Mouse (Mus musculus) limb, embryonic 13.5 days (tissue): ENCODE measurements around the gene Atg5. TPM values are rescaled to one million over a fixed set of nuclear protein-coding genes. Genes with fewer than 3 reads are reported as not detected.

Experiments used
- ATAC-seq: fragments of 200-750 bp; cut with Nextera tagmentation; 2 replicates; pipeline ENCODE4 v1.8.0; 2017; ENCODE audit warnings: low read depth, moderate number of reproducible peaks, moderate TSS enrichment; ENCODE audit not compliant: low FRiP score
- H3K27ac ChIP-seq: fragments of 300-500 bp; sonication (generic); 2 replicates; pipeline ENCODE4 v1.5.1; 2015; ENCODE audit warnings: inconsistent platforms, mild to moderate bottlenecking, moderate library complexity
- H3K27me3 ChIP-seq: fragments of 300-500 bp; sonication (generic); 2 replicates; pipeline ENCODE4 v1.6.1; 2015; ENCODE audit warnings: mild to moderate bottlenecking, inconsistent platforms
- H3K36me3 ChIP-seq: fragments of 300-500 bp; sonication (generic); 2 replicates; pipeline ENCODE4 v1.6.1; 2015; ENCODE audit warnings: inconsistent platforms, mild to moderate bottlenecking, moderate library complexity
- H3K4me1 ChIP-seq: fragments of 300-500 bp; sonication (generic); 2 replicates; pipeline ENCODE4 v1.6.1; 2015; ENCODE audit warnings: inconsistent platforms
- H3K4me2 ChIP-seq: fragments of 300-500 bp; sonication (generic); replicated peaks from 2 replicates; pipeline ENCODE4 v1.6.1; 2015; ENCODE audit warnings: inconsistent platforms, mild to moderate bottlenecking, moderate library complexity
- H3K4me3 ChIP-seq: fragments of 300-500 bp; sonication (generic); 2 replicates; pipeline ENCODE4 v1.5.1; 2015; ENCODE audit warnings: moderate library complexity, mild to moderate bottlenecking, inconsistent platforms
- H3K9ac ChIP-seq: fragments of 300-500 bp; sonication (generic); 2 replicates; pipeline ENCODE4 v1.6.1; 2015; ENCODE audit warnings: mild to moderate bottlenecking, inconsistent platforms
- H3K9me3 ChIP-seq: fragments of 300-500 bp; sonication (generic); 2 replicates; pipeline ENCODE4 v1.6.1; 2016; ENCODE audit warnings: inconsistent platforms
- WGBS: fragments of 180-500 bp; shearing (Covaris S2); methylation state at CpG from one replicate; pipeline ENCODE4 v1.1.7; 2015; 5-methylcytosine and 5-hydroxymethylcytosine counted together
- polyA plus RNA-seq: library from polyadenylated mRNA; unstranded; fragments of >200 nt; fragmentation: Nextera tagmentation; extraction: Ambion mirVana; gene quantifications from 2 replicates; pipeline ENCODE4 v1.2.1, GENCODE M21; 2015

Atg5 gene
- polyA plus RNA-seq, 1 experiment from 2014 or later = 54.2 TPM

DNA sequence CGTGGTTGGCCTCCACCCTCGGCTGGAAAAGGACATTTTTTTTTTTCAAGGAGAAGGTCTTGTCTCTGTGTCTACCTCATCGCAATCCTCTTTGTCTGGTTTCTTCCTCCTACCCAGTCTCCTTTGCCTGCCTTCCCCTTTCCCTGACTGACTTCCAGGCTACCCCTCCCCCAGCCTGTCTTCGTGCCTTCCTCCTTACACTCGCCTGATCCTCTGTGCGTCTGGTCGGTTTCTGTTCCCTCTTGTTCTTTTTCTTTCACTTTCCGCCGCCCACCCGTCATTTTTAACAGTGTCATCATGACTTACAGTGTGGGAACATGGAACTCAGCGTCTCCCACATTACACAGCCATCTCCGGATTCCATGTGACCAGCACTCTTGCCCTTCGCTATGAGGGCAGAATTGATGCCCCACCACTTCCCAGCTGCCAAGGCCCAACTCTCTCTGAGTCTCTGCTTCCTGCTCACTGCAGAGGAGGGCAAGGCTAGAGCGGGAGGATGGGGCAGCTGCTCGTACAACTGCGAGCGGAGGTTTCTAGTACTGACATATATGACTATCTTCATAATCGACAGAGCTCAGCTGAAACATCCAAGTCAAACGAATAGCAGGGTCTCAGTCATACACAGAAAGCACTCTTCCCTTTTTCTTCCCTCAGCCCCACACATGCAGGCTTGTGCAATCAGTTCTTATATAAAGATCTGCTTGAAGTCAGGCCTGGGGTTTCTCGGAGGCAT lies 112.5 kb downstream of the Atg5 start:
- Histone ChIP-seq H3K9me3 (no peaks in the 10 kb centered on the region), H3K27ac (peak overlapping the region; percentile 48; the same call in 1 of the 2 replicates), H3K9ac (no peak overlapping the region), H3K4me3 (no peak overlapping the region), H3K36me3 (no peaks in the 10 kb centered on the region), H3K4me1 (peaks cover 31% of the 10 kb centered on the region), H3K4me2 (peak overlapping the region; percentile 32), H3K27me3 (no peaks in the 10 kb centered on the region)
- ATAC-seq = no peak; the same call in 1 of the 2 replicates
- 40% methylated on average over 20 of the region's 20 CpGs for WGBS

DNA sequence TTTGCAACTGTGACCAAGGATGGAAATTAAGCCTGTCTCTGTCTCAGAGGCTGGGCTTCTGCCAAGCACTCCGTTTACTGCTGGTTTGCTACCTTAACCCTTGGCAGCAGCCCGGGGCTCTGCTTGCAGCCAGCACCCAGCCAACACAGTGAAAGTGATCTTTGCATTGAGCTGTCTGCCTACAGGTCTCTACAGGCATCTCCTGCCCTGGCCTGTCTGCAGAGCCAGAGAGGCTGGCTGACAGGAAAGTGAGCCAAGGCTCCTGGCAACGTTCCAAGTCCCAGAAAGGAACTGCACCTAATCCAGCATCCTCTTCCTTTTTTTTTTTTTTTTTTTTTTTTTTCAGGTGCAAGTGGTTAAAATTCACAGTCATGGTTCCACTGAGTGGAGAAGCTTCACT lies 113.2 kb downstream of the Atg5 start:
- WGBS = 6% methylated on average over 3 of the region's 3 CpGs
- H3K9me3 ChIP-seq = no peaks in the 10 kb centered on the region
- no peak overlapping the region for H3K4me3 ChIP-seq
- H3K36me3 ChIP-seq = no peaks in the 10 kb centered on the region
- H3K4me1 ChIP-seq = peaks cover 31% of the 10 kb centered on the region
- no peak overlapping the region for H3K9ac ChIP-seq
- no peaks in the 10 kb centered on the region for H3K27me3 ChIP-seq
- peak overlapping the region; percentile 2; the same call in 1 of the 2 replicates for H3K4me2 ChIP-seq
- ATAC-seq = peak; percentile 74
- peak overlapping the region; percentile 48; the same call in 1 of the 2 replicates for H3K27ac ChIP-seq

DNA sequence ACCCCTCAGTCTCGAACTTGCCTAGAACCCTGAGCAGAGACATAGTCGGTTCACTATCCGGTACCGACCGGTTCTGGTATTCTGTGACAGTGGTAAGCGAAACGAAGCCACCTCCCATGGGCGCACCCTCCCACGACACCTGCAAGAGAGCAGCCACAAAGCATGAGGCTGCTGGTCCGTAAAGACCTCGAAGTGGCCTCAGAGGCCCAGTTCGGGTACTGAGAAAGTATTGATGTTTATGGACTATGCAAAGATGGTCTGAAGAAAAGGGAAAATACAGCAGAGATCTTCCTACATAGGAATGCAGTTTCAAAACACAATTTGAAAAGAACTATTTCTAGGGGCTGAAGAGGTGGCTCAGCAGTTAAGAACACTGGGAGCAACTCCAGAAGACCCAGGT lies 113.8 kb downstream of the Atg5 start:
- H3K9me3 ChIP-seq = no peaks in the 10 kb centered on the region
- WGBS = 86% methylated on average over 12 of the region's 12 CpGs
- H3K9ac ChIP-seq = no peak overlapping the region
- ATAC-seq = no peak
- no peak overlapping the region for H3K27ac ChIP-seq
- H3K4me2 ChIP-seq = no peak overlapping the region
- peaks cover 31% of the 10 kb centered on the region for H3K4me1 ChIP-seq
- no peaks in the 10 kb centered on the region for H3K27me3 ChIP-seq
- no peaks in the 10 kb centered on the region for H3K36me3 ChIP-seq
- H3K4me3 ChIP-seq = no peak overlapping the region

DNA sequence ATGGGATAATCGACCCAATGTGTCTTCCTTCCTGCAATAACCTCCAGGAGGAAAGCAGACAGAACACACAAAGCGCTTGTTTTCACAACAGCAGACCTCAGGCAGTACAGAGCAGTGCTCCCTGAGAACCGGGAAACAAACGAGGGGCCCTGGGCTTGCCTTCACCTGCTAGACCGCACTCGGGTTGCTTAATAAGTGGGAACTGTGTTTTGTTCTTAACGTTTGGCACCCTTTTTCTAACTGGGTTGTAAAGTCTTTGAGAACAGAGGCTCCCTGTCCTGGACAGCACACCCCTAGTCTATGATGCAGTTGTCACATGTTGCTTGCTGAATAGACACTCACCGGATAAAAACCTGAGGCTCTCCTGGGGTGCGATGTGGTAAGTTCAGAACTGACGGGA lies 115.1 kb downstream of the Atg5 start:
- H3K9ac ChIP-seq = no peak overlapping the region
- no peaks in the 10 kb centered on the region for H3K36me3 ChIP-seq
- H3K27ac ChIP-seq = no peak overlapping the region
- H3K27me3 ChIP-seq = no peaks in the 10 kb centered on the region
- 55% methylated on average over 10 of the region's 10 CpGs for WGBS
- H3K4me3 ChIP-seq = no peak overlapping the region
- H3K9me3 ChIP-seq = no peaks in the 10 kb centered on the region
- no peak for ATAC-seq
- no peak overlapping the region for H3K4me2 ChIP-seq
- peaks cover 31% of the 10 kb centered on the region for H3K4me1 ChIP-seq

DNA sequence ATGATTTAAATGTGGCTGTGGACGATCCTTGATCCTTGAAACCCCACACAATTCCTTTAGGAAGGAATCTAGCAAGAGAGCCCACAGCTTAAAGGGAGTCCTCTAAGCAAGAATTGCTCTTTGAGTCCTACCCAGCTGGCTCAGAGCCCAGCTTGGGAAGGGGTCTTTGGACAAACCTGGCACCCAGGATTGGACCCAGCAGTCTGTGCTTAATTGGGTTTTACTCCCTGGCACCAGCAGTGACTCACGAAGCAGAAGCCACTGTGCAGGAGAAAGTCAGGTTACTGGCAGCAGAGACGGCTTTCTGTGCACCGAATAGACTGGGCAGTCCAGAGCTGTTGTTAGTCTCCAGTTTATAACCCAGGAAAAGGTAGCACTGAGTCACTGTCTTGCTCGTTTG lies 117.1 kb downstream of the Atg5 start:
- H3K27me3 ChIP-seq = no peaks in the 10 kb centered on the region
- no peak overlapping the region for H3K4me3 ChIP-seq
- H3K36me3 ChIP-seq = no peaks in the 10 kb centered on the region
- WGBS = 70% methylated on average over 5 of the region's 5 CpGs
- no peaks in the 10 kb centered on the region for H3K9me3 ChIP-seq
- no peak overlapping the region for H3K4me2 ChIP-seq
- H3K4me1 ChIP-seq = peaks cover 30% of the 10 kb centered on the region
- no peak overlapping the region for H3K27ac ChIP-seq
- ATAC-seq = no peak
- no peak overlapping the region for H3K9ac ChIP-seq

DNA sequence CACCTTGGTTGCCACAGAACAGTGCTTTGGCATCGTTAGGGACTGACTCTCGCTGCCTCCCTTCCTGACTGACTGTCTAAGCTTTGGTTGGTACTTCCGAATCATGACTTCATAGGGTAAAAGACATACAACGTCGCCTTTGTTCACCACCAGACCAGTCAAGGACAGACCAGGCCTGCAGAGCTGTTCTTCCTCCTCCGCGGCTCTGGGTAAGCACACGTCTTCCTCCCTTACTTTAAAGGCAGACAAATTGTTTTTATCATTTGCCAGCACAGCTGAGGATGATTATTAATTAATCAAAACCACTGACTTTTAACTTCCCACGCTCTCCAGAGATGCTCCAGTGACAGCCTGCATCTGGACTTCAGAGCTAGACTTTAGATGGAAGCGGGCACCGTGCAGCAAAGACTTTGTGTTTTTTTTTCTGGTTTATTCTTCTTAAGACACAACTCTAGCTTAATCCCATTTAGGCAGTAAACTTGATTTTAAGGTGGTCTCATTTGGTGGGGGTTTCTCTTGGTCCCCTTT lies 120.6 kb downstream of the Atg5 start:
- no peaks in the 10 kb centered on the region for H3K36me3 ChIP-seq
- ATAC-seq = no peak
- no peak overlapping the region for H3K4me3 ChIP-seq
- H3K4me1 ChIP-seq = 0 out of 2 replicates have a peak, but pooled peaks cover 3% of the 10 kb centered on the region
- H3K27ac ChIP-seq = no peak overlapping the region
- no peaks in the 10 kb centered on the region for H3K27me3 ChIP-seq
- no peak overlapping the region for H3K4me2 ChIP-seq
- H3K9me3 ChIP-seq = no peaks in the 10 kb centered on the region
- WGBS = 63% methylated on average over 11 of the region's 11 CpGs
- H3K9ac ChIP-seq = no peak overlapping the region

DNA sequence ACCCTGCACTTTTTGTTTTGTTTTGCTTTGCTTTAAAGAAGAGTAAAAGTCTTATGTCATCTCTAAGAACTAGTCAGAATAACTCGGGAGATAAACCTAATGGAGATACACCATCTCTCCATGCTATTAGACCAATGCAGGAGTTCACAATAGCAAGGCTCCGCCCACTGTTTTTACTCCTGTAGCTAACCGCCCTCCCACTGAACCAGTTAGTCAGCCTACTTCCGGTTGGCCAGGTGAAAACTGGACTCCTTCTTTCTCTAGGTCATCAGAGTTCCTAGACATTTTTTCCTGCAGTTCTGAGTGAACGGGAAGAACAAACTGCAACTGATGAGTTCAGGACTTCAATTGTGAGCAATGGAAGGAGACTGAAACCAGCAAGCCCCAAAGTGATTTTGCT lies 122.1 kb downstream of the Atg5 start:
- Histone ChIP-seq H3K27me3 (no peaks in the 10 kb centered on the region), H3K4me1 (0 out of 2 replicates have a peak, but pooled peaks cover 3% of the 10 kb centered on the region), H3K36me3 (no peaks in the 10 kb centered on the region), H3K4me2 (no peak overlapping the region), H3K4me3 (no peak overlapping the region), H3K9ac (no peak overlapping the region), H3K27ac (no peak overlapping the region), H3K9me3 (no peaks in the 10 kb centered on the region)
- ATAC-seq = no peak
- 80% methylated on average over 5 of the region's 5 CpGs for WGBS

DNA sequence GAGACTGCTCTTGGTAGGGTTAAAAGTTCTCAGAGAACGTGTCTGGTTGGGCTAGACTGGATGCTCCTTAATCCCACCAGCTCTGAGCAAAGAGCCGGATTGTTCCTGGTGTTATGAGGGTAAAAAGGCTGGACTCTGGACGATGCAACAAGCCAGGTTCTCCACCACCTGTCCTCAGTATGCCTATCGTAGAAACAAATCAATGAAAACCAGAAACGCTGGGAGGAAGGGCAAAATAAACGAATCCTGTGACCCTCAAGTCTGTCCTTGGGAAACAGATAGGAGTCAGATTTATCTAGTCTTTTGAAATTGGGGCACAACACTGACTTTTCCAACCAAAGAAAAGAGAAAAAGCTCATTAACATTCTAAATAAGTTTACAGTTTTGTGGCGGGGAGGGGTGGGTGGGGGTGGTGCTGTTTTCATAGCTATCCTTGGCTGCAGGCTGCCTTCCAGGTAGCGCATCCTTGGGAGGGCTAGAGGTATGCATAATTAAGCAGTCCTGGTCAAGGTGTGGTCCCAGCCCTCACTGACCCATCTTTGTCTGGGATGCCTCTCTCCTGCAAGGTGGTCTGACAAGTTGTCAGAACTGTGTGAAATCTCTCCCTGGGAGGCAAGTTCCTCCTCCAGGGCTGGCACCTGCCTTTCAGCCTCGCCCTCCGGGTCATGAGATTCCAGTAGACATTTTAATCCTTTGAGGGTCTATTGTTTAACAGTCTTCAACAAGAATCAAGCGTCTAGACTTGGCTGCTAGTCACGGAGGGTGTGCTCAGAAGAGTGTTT lies 123.5 kb downstream of the Atg5 start:
- no peak overlapping the region for H3K4me2 ChIP-seq
- no peak for ATAC-seq
- H3K9ac ChIP-seq = no peak overlapping the region
- H3K4me3 ChIP-seq = no peak overlapping the region
- 0 out of 2 replicates have a peak, but pooled peaks cover 3% of the 10 kb centered on the region for H3K4me1 ChIP-seq
- no peaks in the 10 kb centered on the region for H3K9me3 ChIP-seq
- H3K27ac ChIP-seq = no peak overlapping the region
- no peaks in the 10 kb centered on the region for H3K36me3 ChIP-seq
- no peaks in the 10 kb centered on the region for H3K27me3 ChIP-seq
- 47% methylated on average over 12 of the region's 12 CpGs for WGBS

DNA sequence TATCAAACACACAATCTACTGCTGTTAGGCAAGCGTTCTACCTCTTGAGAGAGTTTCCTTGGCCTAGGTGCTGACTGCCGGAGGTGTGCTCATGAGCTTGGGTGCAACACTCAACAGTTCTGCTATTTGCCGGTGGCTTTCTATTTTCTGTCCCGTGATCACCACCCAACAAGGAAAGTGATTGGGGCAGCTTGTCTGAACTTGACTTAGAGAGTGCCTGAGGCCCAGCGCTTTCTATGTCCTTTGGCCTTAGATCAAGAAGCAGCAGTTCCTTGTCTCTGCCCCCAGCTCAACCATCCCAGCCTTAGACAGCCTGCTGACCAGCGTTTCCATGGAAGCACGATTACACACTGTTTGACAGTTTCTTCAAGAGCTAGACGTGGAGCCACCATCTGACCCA lies 124.7 kb downstream of the Atg5 start:
- Histone ChIP-seq H3K4me3 (no peak overlapping the region), H3K4me1 (0 out of 2 replicates have a peak, but pooled peaks cover 3% of the 10 kb centered on the region), H3K36me3 (no peaks in the 10 kb centered on the region), H3K9me3 (no peaks in the 10 kb centered on the region), H3K27ac (no peak overlapping the region), H3K27me3 (no peaks in the 10 kb centered on the region), H3K4me2 (no peak overlapping the region), H3K9ac (no peak overlapping the region)
- no peak for ATAC-seq
- 89% methylated on average over 8 of the region's 8 CpGs for WGBS

DNA sequence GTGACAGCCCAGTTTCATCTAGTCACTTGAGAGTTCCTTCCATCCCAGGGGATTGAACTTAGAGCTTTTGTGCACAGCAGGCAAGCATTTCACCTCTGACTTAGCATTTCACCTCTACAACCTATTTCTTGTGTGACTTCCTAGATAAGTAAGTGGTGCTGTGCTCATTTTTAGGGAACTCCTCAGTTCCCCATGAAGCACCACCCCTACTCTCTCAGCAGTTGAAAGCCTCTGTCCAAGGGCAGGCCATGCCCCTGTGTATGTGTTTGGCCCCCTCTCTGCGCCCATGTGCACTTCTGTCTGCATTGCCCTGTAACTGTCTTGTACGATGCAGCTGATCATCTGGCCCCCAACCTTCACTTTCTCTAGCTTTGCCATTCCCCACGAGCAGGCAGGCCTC lies 132.0 kb downstream of the Atg5 start:
- 61% methylated on average over 3 of the region's 3 CpGs for WGBS
- no peak for ATAC-seq
- Histone ChIP-seq H3K9me3 (no peaks in the 10 kb centered on the region), H3K4me3 (no peak overlapping the region), H3K9ac (no peak overlapping the region), H3K36me3 (no peaks in the 10 kb centered on the region), H3K4me2 (no peak overlapping the region), H3K27me3 (0 out of 2 replicates have a peak, but pooled peaks cover 5% of the 10 kb centered on the region), H3K27ac (no peak overlapping the region), H3K4me1 (peaks cover 9% of the 10 kb centered on the region; the same call in 1 of the 2 replicates)

DNA sequence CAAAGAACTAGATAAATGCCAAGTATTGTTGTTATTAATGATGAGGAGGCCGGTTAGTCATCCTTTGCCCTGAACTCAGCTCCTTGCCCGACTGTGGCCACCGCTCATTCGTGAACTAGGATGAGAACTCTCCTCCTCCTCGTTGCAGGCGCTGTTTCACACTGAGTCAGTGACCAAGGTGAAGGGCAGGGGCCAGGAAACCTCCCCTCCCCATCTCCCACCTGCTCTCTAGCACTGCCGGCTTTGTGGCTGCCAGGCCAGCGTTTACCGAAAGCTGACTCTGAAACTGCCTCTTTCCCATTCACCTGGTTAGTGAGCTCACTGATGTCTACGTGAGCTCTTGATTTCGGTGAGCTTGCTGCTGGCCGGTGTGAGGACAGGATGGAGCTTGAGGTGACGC lies 132.4 kb downstream of the Atg5 start:
- no peak overlapping the region for H3K4me3 ChIP-seq
- H3K9me3 ChIP-seq = no peaks in the 10 kb centered on the region
- H3K36me3 ChIP-seq = no peaks in the 10 kb centered on the region
- H3K27me3 ChIP-seq = 0 out of 2 replicates have a peak, but pooled peaks cover 5% of the 10 kb centered on the region
- no peak for ATAC-seq
- no peak overlapping the region for H3K9ac ChIP-seq
- no peak overlapping the region for H3K4me2 ChIP-seq
- WGBS = 45% methylated on average over 13 of the region's 13 CpGs
- no peak overlapping the region for H3K27ac ChIP-seq
- peaks cover 9% of the 10 kb centered on the region; the same call in 1 of the 2 replicates for H3K4me1 ChIP-seq

DNA sequence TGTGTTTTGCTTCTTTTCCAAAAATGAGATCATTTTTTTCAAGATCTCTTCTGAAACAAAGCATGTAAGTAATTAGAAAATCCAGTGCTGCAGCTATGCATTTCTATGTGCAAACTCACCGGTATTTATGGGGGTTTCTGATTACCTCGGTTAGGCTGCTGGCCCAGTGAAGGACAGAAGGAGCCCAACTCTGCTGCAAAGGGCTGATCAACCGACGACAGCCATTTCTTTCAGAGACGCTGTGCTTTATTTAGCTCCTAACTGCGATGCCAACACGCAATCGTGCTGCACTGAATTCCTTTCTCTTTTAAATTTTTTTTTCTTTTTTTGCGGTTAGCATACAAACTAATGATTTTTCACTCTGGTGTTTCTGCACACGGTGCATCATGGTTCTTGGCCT lies 133.4 kb downstream of the Atg5 start:
- Histone ChIP-seq H3K9ac (no peak overlapping the region), H3K4me3 (no peak overlapping the region), H3K27ac (no peak overlapping the region), H3K4me1 (peaks cover 9% of the 10 kb centered on the region; the same call in 1 of the 2 replicates), H3K36me3 (no peaks in the 10 kb centered on the region), H3K4me2 (no peak overlapping the region), H3K9me3 (no peaks in the 10 kb centered on the region), H3K27me3 (0 out of 2 replicates have a peak, but pooled peaks cover 5% of the 10 kb centered on the region)
- ATAC-seq = no peak
- 58% methylated on average over 10 of the region's 10 CpGs for WGBS
